Mouse (Mus musculus): ENCODE measurements at regions not wholly inside any gene's neighbourhood (a gene's known extent, or its start where the extent isn't known, plus 50 kb on each side); places are given as distances from the start of the nearest gene placed in this dataset.
"Not testable (repeated sequence)": the region's sequence is repeated elsewhere in the genome, so short reads cannot be mapped to it uniquely, and the experiment has no call there.

- DNase-seq: peak; percentile 67
Observed at GRCm38 (mm10) chr7:111969198-111969887, 54.0 kb upstream of the Usp47 start.

GRCm38 (mm10) chr7:111968261-111968660 lies 55.0 kb upstream of the Usp47 start:
- DNase-seq: no peak

DNA sequence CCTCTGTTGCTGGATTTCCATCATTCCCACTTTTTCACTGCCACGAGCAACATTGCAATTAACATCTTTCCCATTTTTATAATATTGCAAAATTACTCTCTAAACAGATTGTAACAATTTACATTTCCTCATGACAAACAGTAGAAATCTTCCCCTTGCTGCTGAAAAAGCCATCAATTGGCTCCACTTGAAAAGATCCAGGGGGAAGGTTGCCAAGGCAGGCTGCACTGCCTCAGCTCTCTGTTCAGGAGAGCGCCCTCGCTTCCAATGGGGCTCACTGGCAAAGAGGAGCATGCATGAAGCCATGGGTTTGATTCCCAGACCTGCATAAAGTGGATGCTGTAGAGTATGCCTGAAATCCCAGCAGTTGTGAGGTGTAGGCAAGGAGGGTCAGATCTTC lies 56.6 kb upstream of the Usp47 start:
- no peak for DNase-seq

- DNase-seq: no peak
Observed at GRCm38 (mm10) chr7:111963969-111964368, 59.3 kb upstream of the Usp47 start.

DNA sequence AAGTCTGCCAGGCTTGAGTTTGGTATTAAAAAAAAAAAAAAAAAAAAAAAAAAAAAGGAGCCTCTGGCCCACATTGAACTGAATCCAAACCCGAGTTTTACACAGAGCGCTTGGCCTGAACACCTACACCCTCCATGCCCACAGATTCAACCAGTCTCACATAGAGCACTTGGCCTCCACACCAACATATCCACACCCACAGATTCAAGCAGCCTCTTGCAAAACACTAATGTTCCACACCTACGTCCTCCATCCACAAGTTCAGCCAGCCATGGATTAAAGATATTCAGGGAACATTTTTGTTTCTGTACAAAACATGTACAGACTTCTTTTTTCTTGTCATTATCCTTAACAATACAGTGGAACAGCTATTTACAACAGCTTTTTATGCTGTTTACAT lies 63.3 kb upstream of the Usp47 start:
- DNase-seq: no peak

DNA sequence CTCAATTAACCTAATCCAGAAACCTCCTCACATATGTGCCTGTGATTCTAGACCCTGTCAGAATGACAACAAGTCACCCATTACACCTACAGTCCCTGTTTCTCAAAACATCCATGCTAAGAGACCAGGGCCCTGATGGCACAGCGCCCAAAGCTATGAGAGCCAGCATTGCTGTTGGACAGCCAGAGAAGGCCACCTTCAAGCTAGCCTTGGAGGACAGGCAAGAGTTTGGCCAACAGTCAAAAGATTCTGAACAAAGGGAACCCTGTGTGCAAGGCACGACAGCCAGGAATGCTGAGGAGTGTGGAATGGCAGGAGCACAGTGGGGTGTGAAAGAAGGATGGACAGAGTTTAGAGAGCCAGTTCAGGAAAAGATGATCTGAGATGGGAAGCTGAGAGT lies 66.6 kb upstream of the Usp47 start:
- no peak for DNase-seq

DNA sequence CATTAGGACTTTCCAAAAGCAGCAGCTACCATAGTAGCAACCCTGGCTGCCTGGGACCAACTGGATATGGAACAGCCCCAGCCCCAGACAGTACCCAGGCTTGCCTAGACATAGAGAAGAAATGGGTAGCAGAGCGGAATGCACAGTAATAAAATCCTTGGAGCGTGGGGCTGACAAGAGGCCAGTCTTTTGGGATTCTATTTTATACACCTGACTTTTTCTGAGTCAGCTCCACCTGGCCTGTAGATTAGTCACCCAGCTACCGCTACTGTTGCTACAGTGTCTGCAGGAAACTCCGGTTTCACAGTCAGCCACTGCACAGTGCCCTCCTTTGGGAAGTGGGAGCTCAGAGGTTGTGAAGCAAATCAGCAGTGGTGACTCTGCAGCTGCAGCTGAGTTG lies 83.7 kb upstream of the Usp47 start:
- DNase-seq: no peak

- DNase-seq: no peak
Observed at GRCm38 (mm10) chr7:111937547-111937946, 85.8 kb upstream of the Usp47 start.

DNA sequence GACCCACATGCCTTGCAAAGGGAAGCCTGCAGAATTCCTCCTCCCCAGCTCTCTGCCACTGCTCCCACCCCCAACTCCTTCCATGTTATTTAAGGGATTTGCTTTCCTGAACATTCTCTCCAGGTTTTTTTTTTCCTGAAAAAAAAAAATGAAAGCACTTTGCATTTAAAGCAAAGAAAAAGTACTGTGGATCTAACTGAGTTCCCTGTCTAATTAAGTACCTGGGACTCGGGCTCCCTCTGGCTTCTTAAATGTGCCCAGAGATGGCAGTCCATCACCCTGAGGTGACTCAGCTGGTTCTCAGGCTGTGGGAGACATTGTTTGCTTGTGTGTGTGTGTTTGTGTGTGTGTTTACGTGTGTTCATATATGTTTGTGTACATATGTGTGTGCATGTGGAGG lies 86.2 kb upstream of the Usp47 start:
- no peak for DNase-seq

- DNase-seq: no peak
Observed at GRCm38 (mm10) chr7:111932725-111933124, 90.6 kb upstream of the Usp47 start.

DNA sequence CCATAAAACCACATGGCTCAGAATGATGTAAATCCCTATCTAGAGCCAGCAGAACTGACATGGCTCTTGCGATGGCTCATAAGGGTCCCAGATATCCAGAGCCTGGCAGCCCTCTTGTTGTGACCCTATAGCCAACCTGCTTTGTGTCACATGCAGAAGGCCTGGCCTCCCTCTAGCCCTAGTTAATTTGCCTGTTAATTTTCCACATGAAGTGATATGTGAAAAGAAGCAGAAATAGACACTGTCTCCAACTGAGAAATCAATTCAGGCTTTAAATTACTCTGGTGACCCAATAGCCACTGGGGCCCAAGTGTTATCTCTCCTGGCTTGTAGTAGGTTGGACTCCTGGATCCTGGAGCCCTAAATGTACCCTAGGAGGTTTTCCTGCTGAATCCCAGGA lies 103.3 kb upstream of the Usp47 start:
- no peak for DNase-seq

DNA sequence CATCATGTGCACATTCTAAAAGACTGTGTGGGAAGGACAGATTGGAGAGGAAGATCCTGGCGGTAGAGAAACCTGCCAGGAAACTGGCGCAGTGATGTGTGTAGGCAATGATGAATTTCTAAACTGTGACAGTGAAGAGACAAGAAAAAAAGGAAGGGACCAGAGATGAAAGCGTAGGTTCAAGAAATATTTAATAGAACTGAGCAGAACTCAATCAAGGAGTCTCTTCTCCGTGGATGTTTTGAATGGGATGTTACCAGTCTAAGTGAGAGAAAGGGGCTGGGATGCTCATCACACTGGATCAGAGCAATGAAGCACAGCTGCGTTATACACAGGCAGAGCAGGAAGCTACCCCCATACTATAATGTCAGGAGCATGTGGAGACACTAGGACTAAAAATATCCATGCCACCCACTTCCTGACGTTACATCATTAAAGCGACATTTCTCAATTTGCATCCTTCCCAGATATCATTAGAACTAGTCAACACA lies 119.5 kb upstream of the Usp47 start:
- DNase-seq: no peak

- DNase-seq: no peak
Observed at GRCm38 (mm10) chr7:111897016-111897415, 117.2 kb upstream of the Galnt18 start.

- DNase-seq: peak; percentile 46
Observed at GRCm38 (mm10) chr7:111896255-111896654, 116.5 kb upstream of the Galnt18 start.

- no peak for DNase-seq
Observed at GRCm38 (mm10) chr7:111882991-111883390, 103.2 kb upstream of the Galnt18 start.

GRCm38 (mm10) chr7:111880067-111880675 lies 100.4 kb upstream of the Galnt18 start:
- DNase-seq: no peak

DNA sequence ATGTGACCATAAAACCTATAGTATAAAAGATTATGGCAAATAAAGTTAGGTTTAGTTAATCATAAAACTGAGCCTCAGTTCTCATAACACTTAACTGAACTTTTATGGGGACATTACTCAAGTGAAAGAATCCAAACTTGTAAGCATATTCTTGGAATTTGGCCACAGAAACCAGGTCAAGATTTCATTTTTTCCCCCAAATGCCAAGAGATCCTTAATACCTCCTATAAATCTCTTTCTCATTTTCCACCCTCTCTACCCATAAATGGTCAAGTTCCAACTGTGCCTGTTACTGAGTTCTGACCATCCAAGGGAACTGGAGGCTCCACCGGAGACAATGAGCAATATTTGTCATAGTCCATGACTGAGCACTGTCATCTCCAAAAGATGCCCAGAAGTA lies 97.8 kb upstream of the Galnt18 start:
- DNase-seq: no peak

DNA sequence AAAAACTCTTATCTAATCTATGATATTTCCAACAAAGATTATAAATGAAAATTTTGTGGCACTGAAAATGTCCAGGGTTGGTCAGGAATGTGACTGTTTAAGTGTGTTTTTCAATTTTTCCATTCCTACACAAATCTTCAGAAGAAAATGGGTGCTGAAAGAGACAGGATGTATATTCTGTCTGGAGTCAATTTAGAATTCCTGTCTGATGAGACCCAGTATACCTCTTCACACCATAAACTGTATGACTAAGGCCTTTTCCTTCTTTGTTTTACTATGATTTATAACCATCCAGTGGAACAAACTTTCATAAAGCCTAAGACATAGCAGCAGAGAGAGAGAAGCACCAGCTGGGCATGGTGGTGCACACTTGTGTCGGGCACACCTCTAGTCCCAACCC lies 96.2 kb upstream of the Galnt18 start:
- no peak for DNase-seq

DNA sequence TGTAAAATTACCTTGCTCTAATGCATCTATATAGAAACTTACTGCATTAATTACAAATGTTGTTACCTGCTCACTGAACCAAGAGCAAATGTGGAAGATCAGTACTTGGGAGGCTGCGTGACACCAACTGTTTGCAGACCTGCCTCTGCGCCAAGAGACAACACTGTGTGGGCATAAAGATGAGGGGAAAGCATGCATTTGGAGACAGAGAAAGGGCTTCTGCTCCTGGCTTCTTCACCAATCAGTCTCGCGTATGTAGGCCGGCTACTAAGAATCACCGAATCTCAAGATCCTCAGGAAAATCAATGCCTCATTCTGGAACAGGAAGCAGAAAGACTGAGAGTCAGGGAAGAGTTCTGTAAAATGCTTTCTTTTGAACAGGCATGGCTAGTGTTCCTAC lies 89.6 kb upstream of the Galnt18 start:
- no peak for DNase-seq

DNA sequence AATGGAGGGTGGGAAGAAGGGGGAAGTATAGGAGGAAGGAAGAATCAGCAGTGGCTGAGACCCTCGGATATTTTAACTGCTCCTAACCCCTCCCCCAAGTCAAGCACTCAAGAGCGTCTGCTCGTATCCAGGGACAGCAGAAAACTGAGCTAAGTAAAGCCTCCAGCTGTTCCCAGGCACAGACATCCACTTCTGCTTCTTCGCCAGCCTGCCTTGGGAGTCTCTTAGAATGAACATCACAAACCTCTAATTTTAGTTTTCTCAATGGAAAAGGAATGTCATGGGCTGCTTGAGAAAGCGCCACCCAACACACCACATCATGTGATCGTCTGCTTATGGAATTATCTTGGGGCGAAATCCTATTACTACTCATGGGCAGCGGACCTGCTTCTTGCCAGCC lies 83.3 kb upstream of the Galnt18 start:
- no peak for DNase-seq

GRCm38 (mm10) chr7:111858291-111858690 lies 78.5 kb upstream of the Galnt18 start:
- not testable (repeated sequence) for DNase-seq

DNA sequence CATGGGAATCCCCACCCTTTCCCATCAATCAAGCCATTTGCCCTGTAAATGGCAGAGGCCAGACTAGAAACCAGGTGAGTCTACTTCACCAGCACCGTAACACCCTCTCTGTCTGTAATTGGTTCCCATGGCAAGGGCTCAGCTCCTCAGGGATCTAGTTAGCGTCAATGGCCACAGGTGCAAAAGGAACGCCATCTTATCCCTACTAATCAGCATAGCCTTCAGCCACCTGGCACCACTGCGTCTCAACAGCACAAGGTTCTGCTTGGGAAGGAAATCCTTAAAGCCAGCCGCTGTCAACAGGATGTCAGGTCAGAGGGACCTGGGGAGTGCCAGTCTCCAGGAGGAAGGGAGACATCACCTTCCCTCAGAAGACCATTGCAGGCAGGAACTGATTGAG lies 77.2 kb upstream of the Galnt18 start:
- no peak for DNase-seq

GRCm38 (mm10) chr7:111855309-111855708 lies 75.5 kb upstream of the Galnt18 start:
- no peak for DNase-seq

GRCm38 (mm10) chr7:111846417-111846816 lies 66.6 kb upstream of the Galnt18 start:
- DNase-seq: no peak
